Mouse (Mus musculus) liver, postnatal 0 days (tissue): Measurements from ENCODE around the gene Apbb1.

Experiments used
- CTCF ChIP-seq: sonication (generic); IDR thresholded peaks from 2 replicates; pipeline ENCODE4 v1.5.1; 2016; ENCODE audit warnings: antibody characterized with exemption, low read depth
- EP300 ChIP-seq: IDR thresholded peaks from 2 replicates; pipeline ENCODE4 v1.6.1; 2016; ENCODE audit warnings: antibody characterized with exemption, low read depth, mild to moderate bottlenecking

DNA sequence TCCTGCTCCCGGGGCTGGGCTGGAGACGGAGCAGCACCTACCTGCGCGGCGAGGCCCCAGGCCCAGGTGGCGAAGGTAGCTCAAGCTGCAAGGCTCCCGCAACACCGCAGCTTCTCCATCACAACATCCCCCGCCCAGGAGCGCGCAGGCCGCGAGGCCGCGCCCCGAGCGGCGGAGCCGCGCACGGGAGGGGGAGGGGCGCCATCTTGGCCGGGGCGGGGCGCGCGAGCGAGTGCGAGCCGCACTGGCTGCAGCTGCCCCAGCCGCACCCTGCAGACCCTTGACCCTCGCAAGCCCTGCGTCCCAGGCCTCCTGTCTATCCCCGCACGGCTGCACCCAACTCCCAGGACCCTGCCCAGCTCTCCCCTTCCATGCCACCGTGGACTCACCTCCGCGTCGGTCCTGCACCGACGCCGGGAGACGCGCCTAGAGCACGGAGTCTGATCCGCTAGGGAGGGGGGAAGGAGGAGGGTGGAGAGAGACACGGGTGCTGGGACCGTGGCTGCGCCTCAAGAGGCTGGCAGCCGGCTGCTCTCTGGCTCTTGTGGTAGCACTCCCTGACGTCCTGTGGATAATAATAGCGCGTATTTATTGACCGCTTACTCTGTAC lies at the start of gene Apbb1:
- TF ChIP-seq CTCF (no peak), EP300 (no peak)
